In the genomic region with DNA sequence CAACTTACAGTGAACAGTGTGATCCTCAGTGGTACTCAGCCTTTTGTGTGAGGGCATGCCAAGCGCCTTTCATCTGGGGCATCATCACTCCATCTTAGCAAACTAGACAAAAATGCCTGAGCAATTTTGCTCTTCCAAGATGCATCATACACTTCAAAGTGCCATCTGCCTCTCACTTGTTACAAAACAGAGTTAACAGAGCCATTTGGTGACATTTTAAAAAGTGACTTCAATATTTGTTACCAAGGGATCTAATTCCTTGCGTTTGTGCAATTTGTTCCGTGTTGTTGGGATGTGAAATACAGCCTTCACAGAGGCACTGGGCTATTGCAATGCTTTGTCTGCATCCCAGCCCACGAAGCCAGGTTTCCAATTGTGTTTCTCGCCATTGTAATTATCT, we compare ENCODE assay signal across 31 mouse cellular contexts. TPM values are rescaled to one million over a fixed set of nuclear protein-coding genes. Genes with fewer than 3 reads are reported as not detected.
DNase-seq lines count a peak whose midpoint lies in the region; ATAC-seq and TF ChIP-seq lines count a peak whose summit lies in the region.
"Had no signal": no experiment of that assay in that cellular context is flagged by ENCODE, and none has a peak within 500 bp of the region (broad histone marks: within the 10 kb centered on the region; RNA-seq: fewer than 3 reads in every experiment).

No protein-coding gene starts in this region.

- no peaks in the 10 kb centered on the region for H3K27me3 ChIP-seq in forebrain, embryonic 16.5 days (replicated peaks; ENCODE audit: control insufficient read depth, insufficient read depth, low read length)
- no peaks in the 10 kb centered on the region for H3K27me3 ChIP-seq in forebrain, embryonic 13.5 days
- H3K27me3 ChIP-seq: embryonic facial prominence, embryonic 15.5 days; hindbrain, embryonic 13.5 days; liver, embryonic 12.5 days; megakaryocyte, embryonic 14.5 days; midbrain, embryonic 12.5 days; neural tube, embryonic 13.5 days; stomach, embryonic 15.5 days had no signal

- no peak overlapping the region for H3K27ac ChIP-seq in forebrain, embryonic 16.5 days (ENCODE audit: low read length)
- H3K27ac ChIP-seq in forebrain, embryonic 13.5 days = no peak overlapping the region
- H3K27ac ChIP-seq in layer of hippocampus, adult 2 months = 0 out of 2 replicates have a peak overlapping the region, but pooled peaks have one; percentile 36
- H3K27ac ChIP-seq: embryonic facial prominence, embryonic 15.5 days; hindbrain, embryonic 13.5 days; kidney, postnatal 0 days; liver, embryonic 12.5 days; midbrain, embryonic 12.5 days; neural tube, embryonic 13.5 days; stomach, embryonic 15.5 days had no signal

- no peaks in the 10 kb centered on the region for H3K9me3 ChIP-seq in forebrain, embryonic 16.5 days (ENCODE audit: control insufficient read depth, low read length)
- H3K9me3 ChIP-seq in forebrain, embryonic 13.5 days (replicated peaks) = no peaks in the 10 kb centered on the region
- H3K9me3 ChIP-seq: embryonic facial prominence, embryonic 15.5 days; G1E; hindbrain, embryonic 13.5 days; liver, embryonic 12.5 days; megakaryocyte, embryonic 14.5 days; midbrain, embryonic 12.5 days; neural tube, embryonic 13.5 days; stomach, embryonic 15.5 days had no signal

- TF ChIP-seq CTCF in layer of hippocampus, adult 2 months (conservative IDR thresholded peaks at IDR 0.05) = no peak

- 71% methylated on average over 5 of the region's 5 CpGs for WGBS in forebrain, embryonic 16.5 days
- WGBS in forebrain, embryonic 13.5 days = 86% methylated on average over 5 of the region's 5 CpGs

- peak; percentile 56 for DNase-seq in brain, adult 2 months (ENCODE audit: low read depth, low spot score)
- DNase-seq in layer of hippocampus, adult 2 months (ENCODE audit: low spot score in 2 of 2) = peak; percentile 30 to 63
- peak; percentile 20 to 24 for DNase-seq in layer of hippocampus, postnatal 36 days
- no peak for DNase-seq in frontal cortex, postnatal 25 days (ENCODE audit: low spot score in 2 of 2)
- DNase-seq: adrenal gland, postnatal 10 days; cerebellum, adult 2 months; cerebellum, postnatal 14 days; gastrocnemius, postnatal 14 days; heart, postnatal 4 days; kidney, adult 8-10 months; kidney, postnatal 4 days; left cerebral cortex, postnatal 4 days; liver, postnatal 0 days; lung, postnatal 4 days; right cerebral cortex, postnatal 25 days; thymus, postnatal 14 days had no signal

- ATAC-seq in forebrain, embryonic 16.5 days = peak; percentile 49
- no peak for ATAC-seq in forebrain, embryonic 13.5 days
- no peak for ATAC-seq in activated CD4-positive, CD25-positive, alpha-beta regulatory T cell, adult 4 months
- ATAC-seq: intestine, embryonic 16.5 days; liver, embryonic 12.5 days; liver, postnatal 0 days had no signal

- H3K36me3 ChIP-seq in forebrain, embryonic 16.5 days (ENCODE audit: control insufficient read depth, insufficient read depth) = no peaks in the 10 kb centered on the region
- no peaks in the 10 kb centered on the region for H3K36me3 ChIP-seq in forebrain, embryonic 13.5 days (ENCODE audit: poor library complexity, severe bottlenecking)
- H3K36me3 ChIP-seq: embryonic facial prominence, embryonic 15.5 days; G1E; hindbrain, embryonic 13.5 days; liver, embryonic 12.5 days; midbrain, embryonic 12.5 days; neural tube, embryonic 13.5 days; stomach, embryonic 15.5 days had no signal

- H3K9ac ChIP-seq in forebrain, embryonic 16.5 days (replicated peaks; ENCODE audit: low read depth, low read length) = no peak overlapping the region
- H3K9ac ChIP-seq in forebrain, embryonic 13.5 days = no peak overlapping the region
- H3K9ac ChIP-seq: embryonic facial prominence, embryonic 15.5 days; hindbrain, embryonic 13.5 days; liver, embryonic 12.5 days; liver, postnatal 0 days; midbrain, embryonic 12.5 days; neural tube, embryonic 13.5 days; stomach, embryonic 15.5 days had no signal

- H3K4me1 ChIP-seq in forebrain, embryonic 16.5 days (replicated peaks; ENCODE audit: control insufficient read depth, insufficient read depth, low read length) = no peaks in the 10 kb centered on the region
- no peaks in the 10 kb centered on the region for H3K4me1 ChIP-seq in forebrain, embryonic 13.5 days
- H3K4me1 ChIP-seq: embryonic facial prominence, embryonic 15.5 days; liver, embryonic 12.5 days; megakaryocyte, embryonic 14.5 days; midbrain, embryonic 12.5 days; stomach, embryonic 15.5 days had no signal

- H3K4me3 ChIP-seq in forebrain, embryonic 16.5 days (replicated peaks; ENCODE audit: low read length) = no peak overlapping the region
- no peak overlapping the region for H3K4me3 ChIP-seq in forebrain, embryonic 13.5 days
- no peak overlapping the region for H3K4me3 ChIP-seq in layer of hippocampus, adult 2 months
- H3K4me3 ChIP-seq: embryonic facial prominence, embryonic 15.5 days; hindbrain, embryonic 13.5 days; liver, embryonic 12.5 days; megakaryocyte, embryonic 14.5 days; midbrain, embryonic 12.5 days; neural tube, embryonic 13.5 days; stomach, embryonic 15.5 days had no signal

- no peak overlapping the region for H3K4me2 ChIP-seq in forebrain, embryonic 16.5 days (ENCODE audit: low read length)
- no peak overlapping the region for H3K4me2 ChIP-seq in forebrain, embryonic 13.5 days
- H3K4me2 ChIP-seq: embryonic facial prominence, embryonic 15.5 days; heart, embryonic 11.5 days; hindbrain, embryonic 13.5 days; liver, embryonic 12.5 days; midbrain, embryonic 12.5 days; neural tube, embryonic 13.5 days; stomach, embryonic 15.5 days had no signal

RNA-seq across cellular contexts. Expression of a gene that starts 42.1 kb away (rescaled TPM):
- polyA plus RNA-seq in forebrain, embryonic 16.5 days (2015; fragmentation: Nextera tagmentation; extraction: Ambion mirVana) = 0.95 and 1.5 TPM in 2 replicates
- 0.58 and 0.67 TPM in 2 replicates for polyA plus RNA-seq in forebrain, embryonic 13.5 days (2015; fragmentation: Nextera tagmentation; extraction: Ambion mirVana)
- total RNA-seq in layer of hippocampus, adult 2 months (2021) = 1 to 10 TPM; 1.1 to 1.2 TPM
- total RNA-seq in layer of hippocampus, postnatal 36 days (2021) = 1 to 10 TPM in 1 of 2 experiments, under 1 TPM in 1; 0.87 to 1.3 TPM
- not detected for polyA plus RNA-seq in activated CD4-positive, CD25-positive, alpha-beta regulatory T cell, adult 4 months (2017; shearing (Covaris generic))
- total RNA-seq: granulocyte monocyte progenitor cell, adult 5-6 weeks had no signal
- polyA plus RNA-seq: G1E had no signal

Comparison
In these comparisons a context has a peak if more than half of its experiments do, and no peak if none do; other contexts are left out.
1. DNase-seq: peak in brain, adult 2 months (single experiment), layer of hippocampus, adult 2 months (2 of 2) and layer of hippocampus, postnatal 36 days (2 of 2); none in frontal cortex, postnatal 25 days (0 of 2).